Mouse (Mus musculus) cerebellum, adult 2 months (tissue): ENCODE measurements at regions not wholly inside any gene's neighbourhood (a gene's known extent, or its start where the extent isn't known, plus 50 kb on each side); places are given as distances from the start of the nearest gene placed in this dataset.

ENCODE experiments used
- DNase-seq, 2 experiments: peaks; one replicate each; pipeline ENCODE4 v3.0.0; 2021
- H3K27ac ChIP-seq: fragments of 200-500 bp; 2 replicates; pipeline ENCODE4 v1.5.1; 2012; ENCODE audit warnings: low read length, control low read depth, inconsistent platforms; ENCODE audit not compliant: insufficient read depth
- H3K27me3 ChIP-seq: fragments of 200-500 bp; 2 replicates; pipeline ENCODE4 v1.6.1; 2012; ENCODE audit warnings: inconsistent platforms, mild to moderate bottlenecking, low read length, moderate library complexity; ENCODE audit not compliant: control insufficient read depth, insufficient read depth
- H3K4me1 ChIP-seq: fragments of 200-500 bp; 2 replicates; pipeline ENCODE4 v1.6.1; 2011; ENCODE audit warnings: low read length; ENCODE audit not compliant: control insufficient read depth, insufficient read depth
- H3K4me3 ChIP-seq: fragments of 200-500 bp; replicated peaks from 2 replicates; pipeline ENCODE3; 2011; ENCODE audit warnings: mild to moderate bottlenecking, low read depth, low read length, control low read depth; ENCODE audit not compliant: insufficient read depth
- CTCF ChIP-seq: fragments of 200-500 bp; IDR thresholded peaks from 2 replicates; pipeline ENCODE4 v1.5.1; 2011; ENCODE audit warnings: low read depth, mild to moderate bottlenecking, control low read depth, low read length, moderate library complexity, borderline replicate concordance; ENCODE audit not compliant: insufficient read depth
- POLR2A ChIP-seq: fragments of 200-500 bp; IDR thresholded peaks from 2 replicates; pipeline ENCODE4 v1.6.1; 2011; ENCODE audit warnings: low read length, control low read depth, borderline replicate concordance; ENCODE audit not compliant: insufficient read depth
- WGBS: fragments of 180-500 bp; shearing (Covaris S2); methylation state at CpG from one replicate; pipeline ENCODE4 v1.1.7; 2018; 5-methylcytosine and 5-hydroxymethylcytosine counted together

DNA sequence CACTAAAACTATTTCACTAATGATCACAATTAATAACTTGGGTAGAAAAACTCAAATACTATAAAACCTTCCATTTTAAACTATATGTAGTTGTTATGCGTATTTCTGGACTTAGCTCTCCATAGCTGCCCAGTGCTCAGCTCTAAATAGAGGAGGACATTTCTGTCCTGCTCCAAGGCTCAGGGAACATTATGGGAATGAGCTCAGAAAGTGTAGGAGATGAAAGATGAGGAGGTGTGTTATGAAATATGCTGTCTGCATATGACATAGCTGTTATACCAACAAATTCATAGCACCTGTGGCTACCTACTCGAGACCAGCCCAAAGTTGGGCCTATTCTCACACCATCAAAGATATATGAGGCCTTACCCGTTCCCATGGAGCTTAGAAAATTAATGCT, 106.3 kb downstream of the Aldh8a1 start:
- Histone ChIP-seq H3K4me3 (no peak overlapping the region), H3K4me1 (no peaks in the 10 kb centered on the region), H3K27ac (no peak overlapping the region), H3K27me3 (no peaks in the 10 kb centered on the region)
- no peak for DNase-seq
- 86% methylated on average over 3 of the region's 3 CpGs for WGBS
- no peak for TF ChIP-seq CTCF
- no peak for TF ChIP-seq POLR2A

DNA sequence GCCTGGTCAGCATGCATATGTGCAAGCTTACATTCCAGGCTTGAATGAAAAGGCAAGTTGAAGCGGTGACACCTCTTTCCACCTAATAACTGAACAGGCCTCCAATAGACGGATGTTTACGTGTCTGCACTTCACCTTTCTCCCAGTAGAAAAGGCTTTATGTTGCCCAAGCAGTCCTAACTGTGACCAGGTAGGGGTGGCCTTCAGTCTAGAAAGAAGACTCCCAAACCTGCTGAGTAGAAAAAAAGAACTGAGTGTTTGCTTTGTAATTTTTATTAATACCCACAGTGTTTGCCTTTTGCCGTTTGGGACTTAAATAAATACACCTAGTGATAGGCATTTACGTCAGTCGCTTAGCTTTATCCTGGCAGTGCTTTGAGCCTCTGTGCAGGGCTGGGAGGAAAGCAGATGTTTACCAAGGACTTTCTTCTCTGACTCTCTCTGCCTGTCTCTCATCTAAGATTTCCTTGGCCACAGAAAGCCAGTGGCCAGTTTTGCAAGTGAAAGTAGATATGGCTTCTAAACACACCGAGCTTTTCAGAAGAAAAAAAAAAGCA, 104.5 kb upstream of the 1700020N01Rik start:
- Histone ChIP-seq H3K4me3 (no peak overlapping the region), H3K4me1 (no peaks in the 10 kb centered on the region), H3K27ac (no peak overlapping the region), H3K27me3 (no peaks in the 10 kb centered on the region)
- no peak for DNase-seq
- 90% methylated on average over 7 of the region's 7 CpGs for WGBS
- TF ChIP-seq POLR2A (no peak), CTCF (no peak)

DNA sequence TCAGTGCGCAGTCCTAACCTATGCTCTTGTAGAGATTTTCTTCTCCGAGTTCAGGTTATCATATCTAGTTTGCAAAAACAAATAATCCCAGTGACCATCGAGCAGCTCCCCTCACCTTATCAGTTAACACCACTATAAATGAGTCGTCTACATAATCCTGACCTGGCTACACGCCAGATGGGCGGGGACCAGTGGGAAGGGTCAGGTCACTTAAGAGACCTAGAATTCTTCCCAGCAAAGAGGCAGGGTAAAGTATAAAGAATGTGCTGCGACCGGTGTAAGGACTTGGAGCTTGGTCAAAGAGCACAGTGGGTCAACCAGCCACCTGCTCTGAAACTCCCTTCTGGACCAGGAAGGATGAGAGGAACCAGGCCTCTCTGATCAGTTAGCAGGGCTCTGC, 102.0 kb upstream of the 1700020N01Rik start:
- Histone ChIP-seq H3K4me1 (no peaks in the 10 kb centered on the region), H3K27me3 (no peaks in the 10 kb centered on the region), H3K27ac (no peak overlapping the region), H3K4me3 (no peak overlapping the region)
- TF ChIP-seq CTCF = no peak
- no peak for TF ChIP-seq POLR2A
- no peak for DNase-seq
- WGBS = 55% methylated on average over 8 of the region's 8 CpGs

DNA sequence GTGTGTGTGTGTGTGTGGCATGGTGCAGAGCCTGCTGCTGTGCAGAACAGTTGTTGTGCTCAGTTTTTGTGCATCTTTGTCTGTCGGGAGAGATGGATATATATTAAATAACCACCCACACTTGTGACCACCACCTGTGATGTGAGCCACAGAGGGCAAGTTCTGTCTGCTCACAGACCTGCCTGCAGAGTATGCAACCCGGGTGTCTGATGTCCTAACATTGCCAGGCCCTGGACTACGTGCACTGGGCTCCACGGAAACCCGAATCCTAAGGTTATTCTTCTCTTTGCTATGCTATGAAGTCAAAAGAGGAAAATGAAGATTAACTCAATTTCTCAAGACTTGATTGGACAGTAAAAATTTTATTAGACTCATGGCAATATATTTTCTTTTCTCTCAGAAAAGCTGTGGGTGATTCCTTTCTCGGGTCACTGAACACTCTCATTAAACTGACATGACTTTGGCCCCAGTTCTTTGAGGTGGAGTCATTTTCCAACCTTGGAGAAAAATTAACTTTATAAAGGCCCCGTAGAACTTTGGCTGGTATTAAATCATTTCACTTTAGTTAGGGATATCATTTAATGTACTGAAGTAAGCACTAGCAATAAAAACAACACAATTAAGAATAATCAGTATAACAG, 100.6 kb upstream of the 1700020N01Rik start:
- no peak overlapping the region for H3K4me3 ChIP-seq
- TF ChIP-seq POLR2A (no peak), CTCF (no peak)
- H3K4me1 ChIP-seq = no peaks in the 10 kb centered on the region
- no peaks in the 10 kb centered on the region for H3K27me3 ChIP-seq
- WGBS = 47% methylated on average over 7 of the region's 7 CpGs
- no peak for DNase-seq
- no peak overlapping the region for H3K27ac ChIP-seq

DNA sequence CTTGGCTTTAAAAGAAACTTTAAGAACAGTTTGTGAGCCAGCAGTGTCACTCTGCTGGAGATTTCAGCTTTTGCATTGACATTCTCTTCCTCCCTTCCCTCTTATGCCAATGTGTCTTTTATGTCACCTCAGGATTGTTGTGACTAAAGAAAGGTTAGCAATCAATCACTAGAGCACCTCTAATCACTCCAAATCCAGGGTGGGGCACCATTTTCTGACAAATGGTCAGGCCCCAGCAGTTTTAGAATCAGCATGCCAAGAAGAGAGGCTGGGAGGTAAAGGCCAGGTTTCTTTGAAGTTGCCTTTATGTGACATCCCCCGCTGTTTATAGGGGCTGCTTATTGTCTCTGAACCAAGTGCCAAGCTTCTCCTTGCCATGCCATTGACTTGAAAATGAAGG, 98.4 kb upstream of the 1700020N01Rik start:
- no peak overlapping the region for H3K4me3 ChIP-seq
- no peaks in the 10 kb centered on the region for H3K27me3 ChIP-seq
- DNase-seq = no peak
- no peak for TF ChIP-seq CTCF
- TF ChIP-seq POLR2A = no peak
- 36% methylated on average over 1 of the region's 1 CpGs for WGBS
- no peak overlapping the region for H3K27ac ChIP-seq
- H3K4me1 ChIP-seq = no peaks in the 10 kb centered on the region

DNA sequence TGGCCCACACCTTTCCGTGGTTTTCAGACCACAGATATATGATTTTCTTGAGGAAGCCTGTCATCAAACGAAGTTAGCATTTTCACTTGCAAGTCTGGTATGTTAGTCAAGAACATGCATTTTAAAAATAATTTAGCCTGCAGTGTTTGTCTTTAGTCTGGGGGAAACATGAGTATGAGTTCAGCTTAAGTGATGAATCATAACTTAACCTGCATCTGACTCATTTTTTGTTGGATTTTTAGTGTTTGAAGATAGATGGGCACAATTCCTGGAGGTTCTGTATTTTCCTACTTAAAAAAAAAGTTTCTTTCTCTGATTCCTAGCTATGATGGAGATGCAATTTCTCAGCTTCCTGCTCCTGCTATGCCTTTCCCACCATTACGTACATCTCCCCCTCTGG, 95.8 kb upstream of the 1700020N01Rik start:
- DNase-seq = no peak
- no peak overlapping the region for H3K4me3 ChIP-seq
- no peak overlapping the region for H3K27ac ChIP-seq
- no peak for TF ChIP-seq POLR2A
- TF ChIP-seq CTCF = no peak
- WGBS = 90% methylated on average over 3 of the region's 3 CpGs
- H3K4me1 ChIP-seq = no peaks in the 10 kb centered on the region
- H3K27me3 ChIP-seq = no peaks in the 10 kb centered on the region

DNA sequence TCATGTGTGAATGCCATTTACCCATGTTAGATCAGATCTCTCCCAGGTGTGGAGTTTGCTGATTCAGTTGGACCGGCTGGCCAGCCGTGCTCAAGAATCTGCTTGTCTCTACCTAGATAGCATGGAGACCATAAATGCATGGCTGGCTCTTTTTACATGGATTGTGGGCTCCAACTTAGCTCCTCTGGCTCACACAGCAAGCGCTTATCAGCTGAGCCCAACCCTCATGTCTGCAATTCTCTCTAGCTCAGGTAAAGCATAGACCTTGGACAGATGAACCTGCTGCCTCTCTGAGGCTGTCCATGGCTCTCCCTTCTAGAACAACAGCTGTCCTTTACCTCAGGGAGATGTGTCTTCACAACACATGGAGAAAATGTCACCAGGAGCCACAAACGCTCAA, 94.8 kb upstream of the 1700020N01Rik start:
- no peak overlapping the region for H3K27ac ChIP-seq
- 91% methylated on average over 4 of the region's 4 CpGs for WGBS

DNA sequence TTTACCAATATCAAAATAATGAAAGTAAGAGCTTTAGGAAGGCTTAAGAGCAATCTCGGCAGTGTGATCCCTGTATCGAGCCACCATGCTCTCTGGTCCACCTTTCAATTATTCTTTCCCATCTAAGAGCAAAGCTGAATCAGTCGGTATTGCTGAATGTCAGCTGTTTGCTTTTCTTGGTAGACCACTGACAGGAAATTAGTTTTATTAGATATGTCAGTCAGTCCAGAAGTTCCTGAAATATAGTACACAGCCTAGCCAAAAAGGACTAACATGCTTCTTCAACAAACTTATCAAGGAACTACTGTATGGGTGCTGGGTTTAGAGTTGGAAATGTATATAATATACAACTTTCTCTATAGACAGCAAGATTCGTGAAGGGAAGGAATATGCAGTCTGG, 91.3 kb upstream of the 1700020N01Rik start:
- no peaks in the 10 kb centered on the region for H3K4me1 ChIP-seq
- H3K27me3 ChIP-seq = no peaks in the 10 kb centered on the region
- no peak for DNase-seq
- 90% methylated on average over 4 of the region's 4 CpGs for WGBS
- no peak overlapping the region for H3K27ac ChIP-seq
- no peak overlapping the region for H3K4me3 ChIP-seq
- TF ChIP-seq CTCF = no peak
- TF ChIP-seq POLR2A = no peak

More for the DNA sequence above, 94.8 kb upstream of the 1700020N01Rik start:
- TF ChIP-seq POLR2A (no peak), CTCF (no peak)
- Histone ChIP-seq H3K4me3 (no peak overlapping the region), H3K27me3 (no peaks in the 10 kb centered on the region), H3K4me1 (no peaks in the 10 kb centered on the region)
- no peak for DNase-seq
